Mouse (Mus musculus) hindbrain, postnatal 0 days (tissue): Measurements from ENCODE around the gene Atraid. TPM values are rescaled to one million over a fixed set of nuclear protein-coding genes. Genes with fewer than 3 reads are reported as not detected.
"Not testable (repeated sequence)": the region's sequence is repeated elsewhere in the genome, so short reads cannot be mapped to it uniquely, and the experiment has no call there.

ENCODE experiments used
- ATAC-seq: fragments of 200-750 bp; cut with Nextera tagmentation; 2 replicates; pipeline ENCODE4 v1.8.0; 2017; ENCODE audit warnings: mild to moderate bottlenecking, moderate TSS enrichment, moderate library complexity
- DNase-seq: peaks from one replicate; pipeline ENCODE4 v3.0.0-alpha.2; 2015; ENCODE audit warnings: low spot score
- H3K27ac ChIP-seq: fragments of 300-500 bp; sonication (generic); 2 replicates; pipeline ENCODE4 v1.5.1; 2014; ENCODE audit warnings: mild to moderate bottlenecking
- H3K27me3 ChIP-seq: fragments of 300-500 bp; sonication (generic); 2 replicates; pipeline ENCODE4 v1.6.1; 2014; ENCODE audit warnings: low read length, mixed read lengths; ENCODE audit not compliant: insufficient read depth
- H3K36me3 ChIP-seq: fragments of 300-500 bp; sonication (generic); 2 replicates; pipeline ENCODE4 v1.6.1; 2014; ENCODE audit warnings: low read length, mixed read lengths; ENCODE audit not compliant: insufficient read depth
- H3K4me1 ChIP-seq: fragments of 300-500 bp; sonication (generic); 2 replicates; pipeline ENCODE4 v1.6.1; 2014; ENCODE audit warnings: antibody characterized with exemption, low read length, mixed read lengths; ENCODE audit not compliant: insufficient read depth
- H3K4me2 ChIP-seq: fragments of 300-500 bp; sonication (generic); 2 replicates; pipeline ENCODE4 v1.6.1; 2014; ENCODE audit warnings: low read depth, mild to moderate bottlenecking, low read length, moderate library complexity, mixed read lengths
- H3K4me3 ChIP-seq: fragments of 300-500 bp; sonication (generic); 2 replicates; pipeline ENCODE4 v1.5.1; 2014; ENCODE audit warnings: low read length
- H3K9ac ChIP-seq: fragments of 300-500 bp; sonication (generic); replicated peaks from 2 replicates; pipeline ENCODE4 v1.6.1; 2014; ENCODE audit warnings: mild to moderate bottlenecking, low read length, moderate library complexity, mixed read lengths
- H3K9me3 ChIP-seq: fragments of 300-500 bp; sonication (generic); 2 replicates; pipeline ENCODE4 v1.6.1; 2016; ENCODE audit warnings: low read length, mixed read lengths
- CTCF ChIP-seq: IDR thresholded peaks from 2 replicates; pipeline ENCODE4 v1.5.1; 2016; ENCODE audit warnings: antibody characterized with exemption, control low read depth, low read depth
- WGBS: fragments of 180-500 bp; shearing (Covaris S2); extraction: QIAGEN DNeasy Blood & Tissue Kit; methylation state at CpG from one replicate; pipeline ENCODE4 v1.1.7; 2014; 5-methylcytosine and 5-hydroxymethylcytosine counted together
- polyA plus RNA-seq: library from polyadenylated mRNA; unstranded; fragments of >200 nt; fragmentation: Nextera tagmentation; extraction: Ambion mirVana; gene quantifications from 2 replicates; pipeline ENCODE4 v1.2.1, GENCODE M21; 2015
- total RNA-seq: library from RNA; depleted of rRNA; stranded (reverse); fragments of >200 nt; gene quantifications from 2 replicates; pipeline ENCODE4 v1.2.3, GENCODE M21; 2014

The Atraid gene
- total and polyA plus RNA-seq, 2 experiments from 2014 or later = 155 to 240 TPM

- Histone ChIP-seq H3K36me3 (no peaks in the 10 kb centered on the region), H3K9ac (no peak overlapping the region), H3K9me3 (no peaks in the 10 kb centered on the region), H3K4me2 (no peak overlapping the region), H3K4me1 (peaks cover 8% of the 10 kb centered on the region; the same call in 1 of the 2 replicates), H3K27me3 (no peaks in the 10 kb centered on the region), H3K4me3 (no peak overlapping the region), H3K27ac (no peak overlapping the region)
- no peak for TF ChIP-seq CTCF
- ATAC-seq (no peak), DNase-seq (no peak)
These were observed 2.3 kb downstream of the Atraid start for GRCm38 (mm10) chr5:31050427-31050826.

- not testable (repeated sequence) for ATAC-seq, DNase-seq, H3K36me3 ChIP-seq, H3K9me3 ChIP-seq, H3K27me3 ChIP-seq, H3K4me1 ChIP-seq
- peak overlapping the region; percentile 65; the same call in 1 of the 2 replicates for H3K9ac ChIP-seq
- H3K27ac ChIP-seq = peak overlapping the region; percentile 64
- WGBS = 42% methylated on average over 4 of the region's 4 CpGs
- peak overlapping the region; percentile 62 for H3K4me3 ChIP-seq
- peak overlapping the region; percentile 97 for H3K4me2 ChIP-seq
These were observed 5.6 kb downstream of the Atraid start for GRCm38 (mm10) chr5:31053728-31054127.

- DNase-seq = peak; percentile 96
- Histone ChIP-seq H3K4me3 (peak within 1 kb of the TSS; percentile 62), H3K9ac (peak within 1 kb of the TSS; percentile 65), H3K27me3 (no peaks in the 10 kb centered on the region), H3K36me3 (peaks cover 7% of the 10 kb centered on the region; the same call in 1 of the 2 replicates), H3K4me2 (peak within 1 kb of the TSS; percentile 97), H3K9me3 (no peaks in the 10 kb centered on the region), H3K4me1 (peaks cover 9% of the 10 kb centered on the region; the same call in 1 of the 2 replicates), H3K27ac (peak within 1 kb of the TSS; percentile 64)
- ATAC-seq = peak; percentile 99
- TF ChIP-seq CTCF = no peak
- 2% methylated on average over 64 of the region's 64 CpGs for WGBS
These were observed 6.4 kb downstream of the Atraid start, which contains the start of gene Cad for GRCm38 (mm10) chr5:31054261-31055215. TSS of gene Cad (plus strand) at chr5:31054780.

- WGBS = 22% methylated on average over 19 of the region's 19 CpGs
- Histone ChIP-seq H3K27ac (peak overlapping the region; percentile 64; the same call in 1 of the 2 replicates), H3K27me3 (no peaks in the 10 kb centered on the region), H3K9ac (peak overlapping the region; percentile 65), H3K4me1 (peaks cover 9% of the 10 kb centered on the region; the same call in 1 of the 2 replicates), H3K4me2 (peak overlapping the region; percentile 97), H3K9me3 (no peaks in the 10 kb centered on the region), H3K36me3 (peaks cover 15% of the 10 kb centered on the region; the same call in 1 of the 2 replicates), H3K4me3 (peak overlapping the region; percentile 62)
- DNase-seq (peak; percentile 12), ATAC-seq (no peak; the same call in 1 of the 2 replicates)
- TF ChIP-seq CTCF = no peak
These were observed 7.4 kb downstream of the Atraid start for GRCm38 (mm10) chr5:31055216-31056140.

- no peak overlapping the region for H3K9ac ChIP-seq
- H3K27ac ChIP-seq = no peak overlapping the region
- DNase-seq = no peak
- no peaks in the 10 kb centered on the region for H3K4me1 ChIP-seq
- no peak overlapping the region for H3K4me3 ChIP-seq
- H3K4me2 ChIP-seq = no peak overlapping the region
- no peak for TF ChIP-seq CTCF
- WGBS = 97% methylated on average over 3 of the region's 3 CpGs
- H3K9me3 ChIP-seq = no peaks in the 10 kb centered on the region
- no peaks in the 10 kb centered on the region for H3K27me3 ChIP-seq
- H3K36me3 ChIP-seq = peaks cover 77% of the 10 kb centered on the region
- ATAC-seq = no peak
These were observed 21.7 kb downstream of the Atraid start for GRCm38 (mm10) chr5:31069810-31070209.

GRCm38 (mm10) chr5:31071059-31071458 is 22.9 kb downstream of the Atraid start:
- 92% methylated on average over 2 of the region's 2 CpGs for WGBS
- no peak overlapping the region for H3K4me3 ChIP-seq
- no peak overlapping the region for H3K9ac ChIP-seq
- H3K4me1 ChIP-seq = no peaks in the 10 kb centered on the region
- no peak overlapping the region for H3K27ac ChIP-seq
- TF ChIP-seq CTCF = no peak
- DNase-seq = no peak
- H3K4me2 ChIP-seq = no peak overlapping the region
- no peak for ATAC-seq
- no peaks in the 10 kb centered on the region for H3K9me3 ChIP-seq
- no peaks in the 10 kb centered on the region for H3K27me3 ChIP-seq
- peaks cover 89% of the 10 kb centered on the region for H3K36me3 ChIP-seq
